ENCODE assay signal across 7 mouse cellular contexts in the genomic region with DNA sequence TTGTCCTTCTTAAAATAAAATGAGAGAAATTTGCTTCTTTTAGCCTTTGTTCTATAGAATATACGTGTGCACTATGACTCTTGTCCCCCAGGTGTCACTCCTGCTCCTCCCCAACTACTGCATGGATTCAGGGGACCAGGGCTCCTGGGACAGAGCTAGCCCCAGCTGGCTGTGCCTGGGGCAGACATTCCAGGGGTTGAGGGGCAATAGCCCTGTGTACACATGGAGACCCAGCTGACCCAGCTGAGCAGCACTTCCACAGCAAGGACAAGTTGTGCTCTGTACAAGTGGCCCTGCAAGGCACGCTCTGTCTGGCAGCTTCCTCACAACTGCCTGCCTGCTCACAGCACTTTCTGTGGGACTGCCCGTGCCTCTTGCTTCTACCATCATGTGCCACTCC. TPM values are rescaled to one million over a fixed set of nuclear protein-coding genes. Genes with fewer than 3 reads are reported as not detected.
DNase-seq lines count a peak whose midpoint lies in the region; ATAC-seq and TF ChIP-seq lines count a peak whose summit lies in the region.

No protein-coding gene starts in this region.

- DNase-seq in liver, embryonic 14.5 days (ENCODE audit: low read depth in 3 of 3, low spot score in 3 of 3), result no peak
- peak; percentile 62 to 80 for DNase-seq in kidney, adult 8-10 months
- DNase-seq in layer of hippocampus, adult 11-12 months (ENCODE audit: low spot score), result no peak
- no peak for DNase-seq in cerebellum, adult 9-11 months

- no peak for TF ChIP-seq EP300 in liver, embryonic 14.5 days (IDR thresholded peaks at IDR 0.05; ENCODE audit: low read depth)

- 62% methylated on average over 3 of the region's 3 CpGs for WGBS in liver, embryonic 14.5 days (ENCODE audit: insufficient replicate concordance)
- WGBS in liver, embryonic 12.5 days (ENCODE audit: insufficient replicate concordance), result 72% methylated on average over 3 of the region's 3 CpGs
- 56% methylated on average over 3 of the region's 3 CpGs for WGBS in neural tube, embryonic 13.5 days

- no peak overlapping the region for H3K4me3 ChIP-seq in liver, embryonic 14.5 days (ENCODE audit: insufficient read depth in 1 of 2, low read depth in 2 of 2, low read length in 2 of 2)
- no peak overlapping the region for H3K4me3 ChIP-seq in liver, embryonic 12.5 days
- no peak overlapping the region for H3K4me3 ChIP-seq in cortical plate, adult 2 months (ENCODE audit: insufficient read depth, low read length)
- no peak overlapping the region for H3K4me3 ChIP-seq in neural tube, embryonic 13.5 days

- peak; percentile 63 for TF ChIP-seq CTCF in liver, embryonic 14.5 days (IDR thresholded peaks at IDR 0.05; ENCODE audit: low read depth)
- TF ChIP-seq CTCF in cortical plate, adult 2 months (IDR thresholded peaks at IDR 0.05; ENCODE audit: extremely low read depth, insufficient read depth, low read length), result peak; percentile 38

- peaks cover 0 to 5% of the 10 kb centered on the region in 2 experiments; a peak in 1 of 4 replicates for H3K4me1 ChIP-seq in liver, embryonic 14.5 days (replicated peaks; ENCODE audit: control insufficient read depth in 2 of 2, insufficient read depth in 2 of 2, low read length in 1 of 2)
- peaks cover 22% of the 10 kb centered on the region for H3K4me1 ChIP-seq in liver, embryonic 12.5 days
- peaks cover 2% of the 10 kb centered on the region for H3K4me1 ChIP-seq in cortical plate, adult 2 months (ENCODE audit: control insufficient read depth, insufficient read depth, low read length)
- H3K4me1 ChIP-seq in neural tube, embryonic 13.5 days (replicated peaks), result no peaks in the 10 kb centered on the region

- no peak overlapping the region for H3K4me2 ChIP-seq in liver, embryonic 14.5 days (ENCODE audit: low read depth)
- H3K4me2 ChIP-seq in liver, embryonic 12.5 days, result no peak overlapping the region
- no peak overlapping the region for H3K4me2 ChIP-seq in neural tube, embryonic 13.5 days

- H3K36me3 ChIP-seq in liver, embryonic 14.5 days (replicated peaks; ENCODE audit: control insufficient read depth, insufficient read depth, low read depth), result no peaks in the 10 kb centered on the region
- H3K36me3 ChIP-seq in liver, embryonic 12.5 days, result peaks cover 31% of the 10 kb centered on the region
- H3K36me3 ChIP-seq in neural tube, embryonic 13.5 days, result peaks cover 46% of the 10 kb centered on the region

- no peak overlapping the region for H3K27ac ChIP-seq in liver, embryonic 14.5 days
- H3K27ac ChIP-seq in liver, embryonic 12.5 days, result no peak overlapping the region
- no peak overlapping the region for H3K27ac ChIP-seq in cortical plate, adult 2 months (ENCODE audit: insufficient read depth, low read length)
- H3K27ac ChIP-seq in neural tube, embryonic 13.5 days (replicated peaks), result no peak overlapping the region

- H3K9me3 ChIP-seq in liver, embryonic 14.5 days (ENCODE audit: control insufficient read depth, low read length), result no peaks in the 10 kb centered on the region
- H3K9me3 ChIP-seq in liver, embryonic 12.5 days (replicated peaks), result no peaks in the 10 kb centered on the region
- H3K9me3 ChIP-seq in neural tube, embryonic 13.5 days, result no peaks in the 10 kb centered on the region

- no peak for TF ChIP-seq POLR2A in cortical plate, adult 2 months (IDR thresholded peaks at IDR 0.05; ENCODE audit: extremely low read depth, insufficient read depth, low read length)

- no peak overlapping the region for H3K9ac ChIP-seq in liver, embryonic 14.5 days (replicated peaks)
- H3K9ac ChIP-seq in liver, embryonic 12.5 days, result no peak overlapping the region
- no peak overlapping the region for H3K9ac ChIP-seq in neural tube, embryonic 13.5 days

- no peak for ATAC-seq in liver, embryonic 14.5 days (ENCODE audit: insufficient read depth)
- no peak for ATAC-seq in liver, embryonic 12.5 days
- peak; percentile 45 for ATAC-seq in neural tube, embryonic 13.5 days (ENCODE audit: low read depth)

- no peaks in the 10 kb centered on the region for H3K27me3 ChIP-seq in liver, embryonic 14.5 days (ENCODE audit: control insufficient read depth, insufficient read depth, low read length)
- no peaks in the 10 kb centered on the region for H3K27me3 ChIP-seq in liver, embryonic 12.5 days (replicated peaks)
- no peaks in the 10 kb centered on the region for H3K27me3 ChIP-seq in neural tube, embryonic 13.5 days

RNA-seq across cellular contexts. Expression of gene Tef, which starts 6.0 kb away (rescaled TPM):
- polyA plus RNA-seq in liver, embryonic 14.5 days (2012; rRNA removed), result 4.4 and 5.1 TPM in 2 replicates
- 2.7 and 5.0 TPM in 2 replicates for polyA plus RNA-seq in liver, embryonic 14.5 days (2014; fragmentation: Nextera tagmentation; extraction: Ambion mirVana)
- 8.4 and 9.5 TPM in 2 replicates for polyA plus RNA-seq in liver, embryonic 12.5 days (2016; fragmentation: Nextera tagmentation; extraction: Ambion mirVana)
- 318 and 326 TPM in 2 replicates for polyA plus RNA-seq in cortical plate, adult 2 months (2012; rRNA removed)
- 20.6 and 21.4 TPM in 2 replicates for polyA plus RNA-seq in neural tube, embryonic 13.5 days (2015; fragmentation: Nextera tagmentation; extraction: Ambion mirVana)

RNA-seq across cellular contexts. Expression of gene Rangap1, which starts 50.9 kb away (rescaled TPM):
- polyA plus RNA-seq in liver, embryonic 14.5 days (2012; rRNA removed), result 41.5 and 50.6 TPM in 2 replicates
- 57.1 and 61.0 TPM in 2 replicates for polyA plus RNA-seq in liver, embryonic 14.5 days (2014; fragmentation: Nextera tagmentation; extraction: Ambion mirVana)
- polyA plus RNA-seq in liver, embryonic 12.5 days (2016; fragmentation: Nextera tagmentation; extraction: Ambion mirVana), result 113 and 121 TPM in 2 replicates
- polyA plus RNA-seq in cortical plate, adult 2 months (2012; rRNA removed), result 151 and 154 TPM in 2 replicates
- 114 and 115 TPM in 2 replicates for polyA plus RNA-seq in neural tube, embryonic 13.5 days (2015; fragmentation: Nextera tagmentation; extraction: Ambion mirVana)

RNA-seq across cellular contexts. Expression of gene Zc3h7b, which starts 51.4 kb away (rescaled TPM):
- polyA plus RNA-seq in liver, embryonic 14.5 days (2012; rRNA removed), result 5.2 and 5.7 TPM in 2 replicates
- polyA plus RNA-seq in liver, embryonic 14.5 days (2014; fragmentation: Nextera tagmentation; extraction: Ambion mirVana), result 4.0 and 5.3 TPM in 2 replicates
- 9.8 and 10.0 TPM in 2 replicates for polyA plus RNA-seq in liver, embryonic 12.5 days (2016; fragmentation: Nextera tagmentation; extraction: Ambion mirVana)
- 89.7 and 93.8 TPM in 2 replicates for polyA plus RNA-seq in cortical plate, adult 2 months (2012; rRNA removed)
- 43.9 and 47.6 TPM in 2 replicates for polyA plus RNA-seq in neural tube, embryonic 13.5 days (2015; fragmentation: Nextera tagmentation; extraction: Ambion mirVana)

Comparison
In these comparisons a context has a peak if more than half of its experiments do, and no peak if none do; other contexts are left out.
1. DNase-seq: peak in kidney, adult 8-10 months (2 of 2); none in liver, embryonic 14.5 days (0 of 3), layer of hippocampus, adult 11-12 months (single experiment) and cerebellum, adult 9-11 months (single experiment).
2. RNA of gene Tef, which starts 6.0 kb away (polyA plus RNA-seq): 318 to 326 TPM in cortical plate, adult 2 months; 20.6 to 21.4 TPM in neural tube, embryonic 13.5 days, 8.4 to 9.5 TPM in liver, embryonic 12.5 days and 2.7 to 5.1 TPM in liver, embryonic 14.5 days; every median in the first group is over 10 times any median in the second.